Mouse (Mus musculus): ENCODE data around the gene Efl1. TPM values are rescaled to one million over a fixed set of nuclear protein-coding genes. Genes with fewer than 3 reads are reported as not detected.
A peak's percentile ranks its signal among the peaks of the same experiment; 100 is the strongest.

Gene Efl1
- polyA plus RNA-seq, 1 experiment from 2014 or later = 21.9 TPM

DNA sequence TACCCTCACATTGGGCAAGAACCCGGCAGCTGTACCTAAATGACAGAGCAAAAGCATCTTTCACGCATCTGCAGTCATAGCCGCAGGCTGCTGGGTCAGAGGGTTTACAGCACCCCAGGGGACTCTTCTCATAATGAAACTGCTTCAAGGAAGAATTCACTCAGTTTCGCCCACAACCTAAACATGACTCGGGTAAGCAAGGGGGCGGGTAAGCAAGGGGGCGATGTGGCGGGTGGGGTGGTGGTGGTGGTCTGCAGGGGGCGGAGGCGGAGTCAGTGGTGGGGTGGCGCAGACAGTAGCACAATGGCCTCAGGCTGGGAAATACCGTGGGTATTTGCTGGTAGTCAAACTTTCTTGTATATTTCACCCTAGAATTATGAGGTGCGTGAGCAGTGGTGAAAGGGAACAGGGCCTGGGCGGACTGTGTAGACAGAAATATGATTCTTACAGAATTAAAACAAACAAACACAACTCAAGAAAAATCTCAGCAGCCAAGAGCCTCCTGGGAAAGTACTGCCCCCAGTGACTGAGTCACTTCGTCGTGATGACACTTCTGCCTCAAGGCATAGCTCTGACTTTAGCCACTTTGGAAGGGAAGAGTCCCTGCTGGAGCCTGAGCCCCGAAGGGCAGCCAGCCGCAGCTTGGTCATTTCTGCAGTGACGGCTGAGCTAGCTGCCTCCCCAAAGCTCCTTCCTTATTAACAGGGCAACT, 162.9 kb downstream of the Efl1 start:
- 0 out of 2 replicates have a peak, but pooled peaks cover 4% of the 10 kb centered on the region for H3K27me3 ChIP-seq (ENCODE audit: poor library complexity, severe bottlenecking)
- WGBS = 21% methylated on average over 19 of the region's 19 CpGs
- DNase-seq (ENCODE audit: extremely low spot score, low spot score) = no peak
- no peaks in the 10 kb centered on the region for H3K36me3 ChIP-seq (replicated peaks)
- H3K9me3 ChIP-seq = no peaks in the 10 kb centered on the region
- peak overlapping the region; percentile 30 for H3K27ac ChIP-seq
- H3K4me1 ChIP-seq = peaks cover 17% of the 10 kb centered on the region
- H3K4me3 ChIP-seq = peak overlapping the region; percentile 34

DNA sequence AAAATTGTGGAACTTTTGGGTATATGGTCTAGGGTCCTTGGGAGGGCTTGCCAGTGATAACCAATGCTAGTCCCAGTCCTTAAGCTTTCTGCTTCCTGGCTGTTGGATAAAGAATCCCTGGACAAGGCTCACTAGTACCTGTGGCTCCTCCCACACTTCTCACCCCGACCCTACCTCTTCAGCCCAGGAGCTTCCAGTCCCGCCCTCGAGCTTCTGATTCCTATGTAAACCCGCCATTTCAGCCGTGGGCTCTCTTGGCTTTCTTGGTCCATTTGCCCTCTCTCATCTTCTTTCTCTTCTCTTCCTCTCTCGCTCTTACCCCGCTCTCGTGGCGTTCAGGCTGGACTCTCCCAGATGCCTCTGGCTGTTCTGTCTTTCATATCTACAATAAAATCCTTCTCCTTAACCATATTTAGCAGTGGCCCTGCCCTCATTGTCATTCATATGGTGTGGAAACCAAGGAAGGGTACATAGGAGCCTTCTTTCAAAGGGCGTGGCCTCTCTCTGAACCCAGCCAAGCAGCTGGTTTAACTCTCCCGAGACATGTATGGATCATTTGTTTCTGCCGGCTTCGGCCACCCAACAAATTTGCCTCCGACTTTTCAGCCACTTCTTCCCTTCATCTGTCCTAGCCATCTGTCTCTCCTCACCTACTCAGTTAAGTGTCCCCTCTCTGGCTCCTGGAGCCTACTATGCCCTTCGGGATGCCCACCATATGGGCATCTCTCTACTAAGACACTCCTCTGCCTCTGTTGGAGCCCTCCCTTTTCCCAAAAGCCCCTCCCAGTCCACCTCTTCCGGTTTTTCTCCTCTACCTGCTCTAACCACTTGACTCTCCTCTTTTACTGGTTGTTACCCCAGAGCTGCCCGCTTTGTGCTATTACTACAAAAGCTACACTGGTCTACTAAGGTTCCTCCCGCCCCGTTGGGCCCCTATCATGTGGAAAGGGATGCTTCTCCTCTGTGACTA, 164.1 kb downstream of the Efl1 start:
- no peak for DNase-seq (ENCODE audit: extremely low spot score, low spot score)
- Histone ChIP-seq H3K36me3 (replicated peaks) (no peaks in the 10 kb centered on the region), H3K4me1 (peaks cover 17% of the 10 kb centered on the region), H3K27me3 (ENCODE audit: poor library complexity, severe bottlenecking) (0 out of 2 replicates have a peak, but pooled peaks cover 4% of the 10 kb centered on the region), H3K27ac (no peak overlapping the region), H3K4me3 (no peak overlapping the region), H3K9me3 (peaks cover 8% of the 10 kb centered on the region)
- 84% methylated on average over 19 of the region's 19 CpGs for WGBS

DNA sequence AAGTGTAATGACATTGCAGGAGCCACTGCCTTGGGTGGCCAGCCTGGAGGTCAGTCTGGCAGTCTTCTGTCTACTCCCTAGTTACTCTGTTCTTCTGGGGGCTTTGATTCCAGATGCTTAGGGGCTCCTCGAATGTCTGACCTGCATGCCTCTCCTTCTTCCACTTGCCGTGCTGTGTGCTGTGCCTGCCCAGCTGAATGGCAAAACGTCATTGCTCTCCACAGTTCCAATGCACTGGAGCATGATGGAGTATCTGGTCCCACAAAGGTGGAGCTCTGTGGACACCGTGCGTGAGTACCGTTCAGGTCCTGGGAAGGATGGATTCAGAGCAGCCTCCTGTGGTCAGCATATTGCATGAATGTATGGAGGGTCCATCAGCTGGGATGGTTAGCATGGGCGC, 171.1 kb downstream of the Efl1 start:
- no peak overlapping the region for H3K4me3 ChIP-seq
- H3K36me3 ChIP-seq (replicated peaks) = no peaks in the 10 kb centered on the region
- no peak for DNase-seq (ENCODE audit: extremely low spot score, low spot score)
- no peak overlapping the region for H3K27ac ChIP-seq
- H3K27me3 ChIP-seq (ENCODE audit: poor library complexity, severe bottlenecking) = no peaks in the 10 kb centered on the region
- H3K9me3 ChIP-seq = peaks cover 8% of the 10 kb centered on the region
- WGBS = 90% methylated on average over 7 of the region's 7 CpGs
- H3K4me1 ChIP-seq = no peaks in the 10 kb centered on the region

DNA sequence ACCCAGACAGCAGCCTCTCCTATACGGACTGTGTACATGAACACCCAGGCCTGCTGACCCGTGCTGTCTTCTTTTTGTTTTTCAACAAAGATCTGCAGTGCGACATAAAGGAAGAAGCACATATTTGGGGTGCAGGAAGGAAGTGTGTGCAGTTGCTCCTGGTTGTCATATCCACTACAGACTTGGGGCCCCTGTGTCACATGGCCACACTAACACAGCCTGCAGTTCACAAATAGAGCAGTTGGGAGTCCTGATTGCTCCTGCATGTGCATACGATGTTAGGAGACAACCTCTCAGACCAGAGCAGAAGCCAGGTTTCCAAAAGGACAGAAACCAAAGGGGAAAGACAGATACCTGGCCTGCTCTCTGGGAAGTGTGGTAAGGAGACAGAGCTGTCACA, 172.2 kb downstream of the Efl1 start:
- no peak for DNase-seq (ENCODE audit: extremely low spot score, low spot score)
- H3K27me3 ChIP-seq (ENCODE audit: poor library complexity, severe bottlenecking) = no peaks in the 10 kb centered on the region

DNA sequence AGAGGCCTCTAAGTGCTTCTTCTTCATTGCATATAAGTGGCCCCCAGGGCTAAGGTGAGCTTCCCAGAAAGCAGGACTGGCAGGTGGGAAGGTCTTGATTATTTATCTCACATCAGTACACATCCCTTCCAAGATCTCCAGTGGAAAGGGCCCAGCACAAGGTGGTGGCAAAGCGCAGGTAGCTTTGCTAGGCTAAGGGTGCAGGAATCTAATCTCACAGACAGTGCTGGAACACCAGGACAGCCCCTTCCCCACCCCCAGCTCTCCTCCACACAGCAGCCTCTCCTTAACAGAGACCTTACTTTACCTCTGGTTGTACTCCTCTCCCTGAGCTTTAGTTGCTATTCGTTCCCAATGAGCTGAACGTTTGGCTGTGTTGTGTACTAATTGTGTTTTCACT, 173.1 kb downstream of the Efl1 start:
- DNase-seq (ENCODE audit: extremely low spot score, low spot score) = no peak
- H3K27me3 ChIP-seq (ENCODE audit: poor library complexity, severe bottlenecking) = no peaks in the 10 kb centered on the region
- H3K4me3 ChIP-seq = no peak overlapping the region
- H3K4me1 ChIP-seq = no peaks in the 10 kb centered on the region
- peaks cover 7% of the 10 kb centered on the region for H3K9me3 ChIP-seq
- no peaks in the 10 kb centered on the region for H3K36me3 ChIP-seq (replicated peaks)
- no peak overlapping the region for H3K27ac ChIP-seq
- WGBS = 78% methylated on average over 3 of the region's 3 CpGs

More for the DNA sequence above, 172.2 kb downstream of the Efl1 start:
- 80% methylated on average over 4 of the region's 4 CpGs for WGBS
- Histone ChIP-seq H3K4me1 (no peaks in the 10 kb centered on the region), H3K36me3 (replicated peaks) (no peaks in the 10 kb centered on the region), H3K9me3 (peaks cover 8% of the 10 kb centered on the region), H3K27ac (no peak overlapping the region), H3K4me3 (no peak overlapping the region)

DNA sequence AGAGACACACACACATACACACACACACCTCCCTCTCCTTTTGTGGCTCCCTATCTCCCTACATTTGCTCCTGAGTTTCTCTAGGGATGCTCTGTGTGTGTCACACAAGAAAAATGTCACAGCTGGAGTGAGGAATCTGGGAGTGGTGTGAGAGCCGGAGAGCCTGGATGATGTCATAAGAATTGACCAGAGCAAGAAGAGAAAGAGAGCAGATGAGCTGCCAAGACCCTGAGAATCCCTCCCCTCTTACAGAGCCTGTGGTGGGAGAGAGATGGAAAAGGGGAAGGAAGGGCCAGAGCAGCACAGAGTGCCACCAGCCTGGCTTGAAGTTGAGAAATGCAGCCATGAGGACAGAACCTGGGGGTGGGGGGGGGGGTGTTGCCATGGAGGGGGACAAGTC, 174.1 kb downstream of the Efl1 start:
- no peak overlapping the region for H3K4me3 ChIP-seq
- DNase-seq (ENCODE audit: extremely low spot score, low spot score) = no peak
- no peaks in the 10 kb centered on the region for H3K27me3 ChIP-seq (ENCODE audit: poor library complexity, severe bottlenecking)
- 68% methylated on average over 1 of the region's 1 CpGs for WGBS
- no peak overlapping the region for H3K27ac ChIP-seq
- H3K36me3 ChIP-seq (replicated peaks) = no peaks in the 10 kb centered on the region
- no peaks in the 10 kb centered on the region for H3K4me1 ChIP-seq
- H3K9me3 ChIP-seq = no peaks in the 10 kb centered on the region

Other genes with a start within 250 kb of the Efl1 start
- 5.8 and 7.4 TPM in 2 replicates for gene Saxo2, start 86 bp upstream of the Efl1 start, polyA plus RNA-seq (2016; fragmentation: Nextera tagmentation; extraction: Ambion mirVana)
- gene Mex3b, start 218.7 kb downstream of the Efl1 start, polyA plus RNA-seq (2016; fragmentation: Nextera tagmentation; extraction: Ambion mirVana) = 23.8 and 24.2 TPM in 2 replicates